Mouse (Mus musculus) embryonic stem cell, embryonic (primary cell): ENCODE measurements around the gene Frs2.

ENCODE experiments used
- CTCF ChIA-PET, 4 experiments: fragments of 300-600 bp in 2 of 4; fragments of 350-600 bp in 2 of 4; sonication (Branson Sonifier 250); formaldehyde crosslinking; loops; one replicate each; lab custom pipeline; 2022; ENCODE audit warnings: inconsistent platforms in 2 of 4; lab: Charles Lee
- POLR2A ChIA-PET, 4 experiments: fragments of 300-600 bp in 2 of 4; fragments of 350-600 bp in 2 of 4; sonication (Branson Sonifier 250); formaldehyde crosslinking; loops; one replicate each; lab custom pipeline; 2022; ENCODE audit warnings: antibody characterized with exemption in 4 of 4, inconsistent platforms in 1 of 4; lab: Charles Lee

The Frs2 gene

GRCm38 (mm10) chr10:117126719-117127118 lies 21.6 kb downstream of the Frs2 start:
- POLR2A ChIA-PET: interaction anchor here in 3 of 4 experiments (0.6 to 1.8 kb wide), 8 partner anchors 20 to 102 kb away, joined by 3 to 8 read pairs (median 3); partner anchors contain the start of genes Cct2 (in 1 of the 3) and Frs2 (in 1 of the 3)
- CTCF ChIA-PET: interaction anchor here in 1 of 4 experiments (1.2 kb wide), 1 partner anchor 164 kb away, joined by 4 read pairs; no protein-coding TSS in a partner anchor

GRCm38 (mm10) chr10:117126233-117126632 lies 22.1 kb downstream of the Frs2 start:
- POLR2A ChIA-PET: interaction anchor here in 3 of 4 experiments (0.6 to 1.8 kb wide), 9 partner anchors 11 to 102 kb away, joined by 3 to 8 read pairs (median 3); partner anchors contain the start of genes Cct2 (in 1 of the 3) and Frs2 (in 1 of the 3)
- CTCF ChIA-PET: interaction anchor here in 1 of 4 experiments (1.2 kb wide), 1 partner anchor 164 kb away, joined by 4 read pairs; no protein-coding TSS in a partner anchor

- ChIA-PET POLR2A (interaction anchor here in 1 of 4 experiments (1.4 kb wide), 1 partner anchor 9 kb away, joined by 5 read pairs; no protein-coding TSS in a partner anchor), CTCF (no interaction called here)
These were observed 26.9 kb downstream of the Frs2 start for GRCm38 (mm10) chr10:117121448-117121847.

- CTCF ChIA-PET: no interaction called here
- POLR2A ChIA-PET: interaction anchor here in 2 of 4 experiments (0.9 to 1.2 kb wide), 3 partner anchors 9 to 89 kb away, joined by 3 to 7 read pairs (median 3); no protein-coding TSS in a partner anchor
These were observed 28.2 kb downstream of the Frs2 start for GRCm38 (mm10) chr10:117120051-117120666.

GRCm38 (mm10) chr10:117119531-117119930 lies 28.8 kb downstream of the Frs2 start:
- ChIA-PET CTCF (no interaction called here), POLR2A (interaction anchor here in 1 of 4 experiments (1.1 to 1.5 kb wide), 2 partner anchors 9 to 13 kb away, joined by 3 to 5 read pairs; no protein-coding TSS in a partner anchor)

- ChIA-PET CTCF (no interaction called here), POLR2A (interaction anchor here in 2 of 4 experiments (0.5 to 1.5 kb wide), 6 partner anchors 8 to 56 kb away, joined by 3 to 5 read pairs (median 3); partner anchors contain the start of genes Cct2 (in 1 of the 2) and Frs2 (in 1 of the 2))
These were observed 29.9 kb downstream of the Frs2 start for GRCm38 (mm10) chr10:117118421-117118831.

- ChIA-PET POLR2A (interaction anchor here in 2 of 4 experiments (0.6 to 0.7 kb wide), 2 partner anchors 10 to 109 kb away, joined by 3 to 4 read pairs; partner anchors contain the start of gene Yeats4 (in 1 of the 2)), CTCF (interaction anchor here in 1 of 4 experiments (0.6 kb wide), 1 partner anchor 173 kb away, joined by 4 read pairs; no protein-coding TSS in a partner anchor)
These were observed 32.7 kb downstream of the Frs2 start for GRCm38 (mm10) chr10:117115652-117116051.

GRCm38 (mm10) chr10:117112545-117112944 lies 35.8 kb downstream of the Frs2 start:
- CTCF ChIA-PET: no interaction called here

GRCm38 (mm10) chr10:117111455-117111854 lies 36.9 kb downstream of the Frs2 start:
- CTCF ChIA-PET: interaction anchor here in 1 of 4 experiments (0.6 kb wide), 1 partner anchor 151 kb away, joined by 4 read pairs; no protein-coding TSS in a partner anchor

More at GRCm38 (mm10) chr10:117112545-117112944, 35.8 kb downstream of the Frs2 start:
- POLR2A ChIA-PET: interaction anchor here in 2 of 4 experiments (0.6 to 1.5 kb wide), 9 partner anchors 8 to 91 kb away, joined by 3 to 5 read pairs (median 3); no protein-coding TSS in a partner anchor

GRCm38 (mm10) chr10:117110271-117110670 lies 38.1 kb downstream of the Frs2 start:
- ChIA-PET POLR2A (interaction anchor here in 1 of 4 experiments (1.3 to 1.5 kb wide), 2 partner anchors 8 to 21 kb away, joined by 3 to 5 read pairs; no protein-coding TSS in a partner anchor), CTCF (no interaction called here)

More at GRCm38 (mm10) chr10:117111455-117111854, 36.9 kb downstream of the Frs2 start:
- POLR2A ChIA-PET: interaction anchor here in 2 of 4 experiments (0.6 to 1.3 kb wide), 2 partner anchors 22 to 47 kb away, joined by 3 read pairs; no protein-coding TSS in a partner anchor

- POLR2A ChIA-PET: interaction anchor here in 3 of 4 experiments (0.5 to 2.0 kb wide), 8 partner anchors 12 to 117 kb away, joined by 3 to 8 read pairs (median 3); partner anchors contain the start of genes Cct2 (in 2 of the 3) and Yeats4 (in 1 of the 3)
- CTCF ChIA-PET: interaction anchor here in 3 of 4 experiments (0.5 to 0.9 kb wide), 3 partner anchors 28 to 235 kb away, joined by 3 to 9 read pairs (median 3); no protein-coding TSS in a partner anchor
These were observed 41.6 kb downstream of the Frs2 start for GRCm38 (mm10) chr10:117106686-117107085.

GRCm38 (mm10) chr10:117106244-117106643 lies 42.1 kb downstream of the Frs2 start:
- ChIA-PET POLR2A (interaction anchor here in 3 of 4 experiments (0.5 to 2.0 kb wide), 8 partner anchors 12 to 118 kb away, joined by 3 to 8 read pairs (median 3); partner anchors contain the start of genes Cct2 (in 2 of the 3) and Yeats4 (in 1 of the 3)), CTCF (interaction anchor here in 3 of 4 experiments (0.5 to 0.9 kb wide), 3 partner anchors 28 to 235 kb away, joined by 3 to 9 read pairs (median 3); no protein-coding TSS in a partner anchor)

GRCm38 (mm10) chr10:117105015-117105414 lies 43.3 kb downstream of the Frs2 start:
- ChIA-PET POLR2A (interaction anchor here in 2 of 4 experiments (0.7 to 2.0 kb wide), 7 partner anchors 8 to 1040 kb away, joined by 3 to 4 read pairs (median 3); partner anchors contain the start of genes Cct2 (in 1 of the 2) and Yeats4 (in 1 of the 2)), CTCF (interaction anchor here in 1 of 4 experiments (1.4 kb wide), 1 partner anchor 26 kb away, joined by 4 read pairs; no protein-coding TSS in a partner anchor)

GRCm38 (mm10) chr10:117103854-117104598 lies 44.3 kb downstream of the Frs2 start:
- POLR2A ChIA-PET: interaction anchor here in 2 of 4 experiments (0.7 to 2.0 kb wide), 6 partner anchors 9 to 120 kb away, joined by 3 to 7 read pairs (median 4); partner anchors contain the start of genes Cct2 (in 1 of the 2) and Yeats4 (in 1 of the 2)
- CTCF ChIA-PET: interaction anchor here in 2 of 4 experiments (0.6 to 1.4 kb wide), 2 partner anchors 25 to 1052 kb away, joined by 3 to 4 read pairs; no protein-coding TSS in a partner anchor

GRCm38 (mm10) chr10:117100175-117100574 lies 48.2 kb downstream of the Frs2 start:
- ChIA-PET CTCF (interaction anchor here in 1 of 4 experiments (0.7 kb wide), 1 partner anchor 90 kb away, joined by 6 read pairs; no protein-coding TSS in a partner anchor), POLR2A (interaction anchor here in 1 of 4 experiments (1.2 to 1.6 kb wide), 3 partner anchors 34 to 45 kb away, joined by 3 read pairs; partner anchors contain the start of gene Cct2)

GRCm38 (mm10) chr10:117097116-117097698 lies 51.1 kb downstream of the Frs2 start:
- ChIA-PET POLR2A (interaction anchor here in 1 of 4 experiments (1.0 kb wide), 1 partner anchor 37 kb away, joined by 3 read pairs; no protein-coding TSS in a partner anchor), CTCF (no interaction called here)
